Mouse (Mus musculus) E14TG2a.4 (cell line): ENCODE measurements around the gene Vmn1r217.
"Not testable (repeated sequence)": the region's sequence is repeated elsewhere in the genome, so short reads cannot be mapped to it uniquely, and the experiment has no call there.

Experiments
- H3K27me3 ChIP-seq: 2 replicates; pipeline ENCODE4 v1.6.1; 2014; ENCODE audit warnings: low read length, control low read depth; ENCODE audit not compliant: insufficient read depth
- H3K36me3 ChIP-seq: 2 replicates; pipeline ENCODE4 v1.6.1; 2014; ENCODE audit warnings: low read length, control low read depth; ENCODE audit not compliant: insufficient read depth
- H3K4me1 ChIP-seq: replicated peaks from 2 replicates; pipeline ENCODE4 v1.6.1; 2014; ENCODE audit warnings: low read depth, low read length, control low read depth
- H3K4me3 ChIP-seq: replicated peaks from 2 replicates; pipeline ENCODE4 v1.5.1; 2014; ENCODE audit warnings: mild to moderate bottlenecking, low read length
- H3K9me3 ChIP-seq: 2 replicates; pipeline ENCODE4 v1.6.1; 2014; ENCODE audit warnings: low read length, control low read depth
- CTCF ChIP-seq: conservative IDR thresholded peaks from 2 replicates; pipeline ENCODE4 v1.5.1; 2014; ENCODE audit warnings: low read length
- NANOG ChIP-seq: IDR thresholded peaks from 2 replicates; pipeline ENCODE4 v1.6.1; 2014; ENCODE audit warnings: borderline replicate concordance, low read length, mixed read lengths
- POU5F1 ChIP-seq: IDR thresholded peaks from 2 replicates; pipeline ENCODE4 v1.6.1; 2014; ENCODE audit warnings: low read length, borderline replicate concordance

Gene Vmn1r217

DNA sequence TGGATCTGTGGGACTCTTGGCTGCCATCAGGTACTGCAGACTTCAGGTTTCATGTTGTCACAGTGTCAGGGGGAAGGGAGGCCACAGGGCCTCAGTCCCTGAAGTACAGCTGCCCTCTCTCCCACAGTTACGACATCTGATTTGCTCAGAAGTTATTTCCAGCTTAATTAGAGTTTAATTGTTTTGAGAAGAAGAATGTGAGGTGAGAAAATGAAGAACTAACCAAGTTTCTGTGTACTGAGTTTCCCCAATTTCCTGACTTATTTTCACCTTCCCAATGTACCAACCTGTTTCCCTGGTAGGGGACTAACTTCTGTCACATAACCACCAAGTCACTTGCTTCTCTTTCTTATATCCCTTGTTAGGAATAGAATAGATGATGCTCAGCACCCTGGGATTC is at the start of gene Vmn1r217:
Vmn1r217 (minus strand) TSS at position 101 of the 400 bp plus-strand sequence.
- H3K4me1 ChIP-seq, H3K4me3 ChIP-seq, H3K27me3 ChIP-seq, H3K36me3 ChIP-seq, H3K9me3 ChIP-seq: not testable (repeated sequence)

DNA sequence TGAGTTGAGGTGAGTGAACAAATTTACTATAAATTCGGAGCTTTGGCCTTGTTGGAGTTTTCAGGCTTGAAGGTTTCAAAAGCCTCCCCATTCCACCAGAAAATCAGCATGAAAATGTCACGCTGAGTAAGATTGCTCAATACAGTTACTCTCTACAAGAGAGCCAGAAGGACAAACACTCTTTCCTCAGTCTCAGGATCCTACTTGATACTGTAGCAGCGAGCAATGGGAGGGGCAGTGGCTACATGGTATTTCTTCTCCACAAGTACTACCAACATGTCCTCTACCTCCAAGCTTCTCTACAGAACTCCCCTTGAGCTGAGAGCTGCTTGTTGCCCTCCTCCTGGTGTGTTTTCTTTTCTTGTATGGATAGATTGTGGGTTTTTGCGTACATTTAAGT is 48.4 kb upstream of the Vmn1r217 start:
- H3K27me3 ChIP-seq, H3K4me3 ChIP-seq, H3K4me1 ChIP-seq: not testable (repeated sequence)
- H3K9me3 ChIP-seq = peaks cover 35% of the 10 kb centered on the region
- peaks cover 13% of the 10 kb centered on the region for H3K36me3 ChIP-seq

DNA sequence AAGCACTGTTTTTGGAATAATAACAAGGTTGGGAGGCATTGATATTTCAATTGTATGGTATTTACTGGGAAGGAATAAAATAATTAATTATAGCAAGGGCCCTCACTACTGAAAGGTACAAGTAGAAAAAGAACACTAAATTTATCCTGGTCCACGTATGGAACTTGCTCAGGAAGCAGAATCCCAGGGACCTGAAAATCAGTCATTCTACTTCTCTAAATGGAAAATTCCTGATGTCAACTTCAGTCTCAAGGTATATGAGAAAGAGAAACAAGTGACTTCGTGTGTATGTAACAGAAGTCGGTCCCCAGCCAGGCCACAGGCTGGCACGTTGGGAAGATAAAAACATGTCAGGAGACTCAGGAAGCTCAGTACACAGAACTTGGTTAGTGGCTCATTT is 41.0 kb upstream of the Vmn1r217 start, which contains the start of gene Vmn1r219:
Vmn1r219 (plus strand) TSS at position 301 of the 400 bp plus-strand sequence.
- no peak within 1 kb of the TSS for H3K4me3 ChIP-seq
- TF ChIP-seq CTCF = no peak
- no peak for TF ChIP-seq POU5F1

DNA sequence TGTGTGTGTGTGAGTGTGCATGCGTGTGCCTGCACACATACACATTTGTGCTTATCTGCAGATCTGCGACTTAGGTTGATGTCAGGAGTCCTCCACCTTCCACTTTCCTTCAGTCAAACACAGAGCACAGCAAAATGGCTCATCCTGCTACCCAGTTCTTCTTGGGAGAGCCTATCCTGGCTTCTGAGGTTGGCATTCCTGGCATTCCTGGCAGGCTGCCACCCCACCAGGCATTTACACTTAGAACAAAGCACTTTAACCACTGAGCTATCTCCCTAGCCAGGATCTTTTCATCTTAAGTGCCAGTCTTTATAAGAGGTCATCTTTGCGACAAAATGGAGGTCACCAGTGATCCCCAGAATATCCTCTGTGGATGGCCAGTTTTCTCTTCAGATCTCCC is 39.8 kb upstream of the Vmn1r217 start:
- Histone ChIP-seq H3K36me3 (no peaks in the 10 kb centered on the region), H3K4me3 (no peak overlapping the region), H3K4me1 (peaks cover 3% of the 10 kb centered on the region; the same call in 1 of the 2 replicates), H3K27me3 (no peaks in the 10 kb centered on the region), H3K9me3 (no peaks in the 10 kb centered on the region)
- TF ChIP-seq POU5F1 (no peak), NANOG (0 out of 2 replicates have a peak, but pooled peaks have one; percentile 6)

More for the DNA sequence above, 41.0 kb upstream of the Vmn1r217 start, which contains the start of gene Vmn1r219:
- Histone ChIP-seq H3K36me3 (no peaks in the 10 kb centered on the region), H3K4me1 (peaks cover 3% of the 10 kb centered on the region; the same call in 1 of the 2 replicates), H3K9me3 (no peaks in the 10 kb centered on the region), H3K27me3 (no peaks in the 10 kb centered on the region)

DNA sequence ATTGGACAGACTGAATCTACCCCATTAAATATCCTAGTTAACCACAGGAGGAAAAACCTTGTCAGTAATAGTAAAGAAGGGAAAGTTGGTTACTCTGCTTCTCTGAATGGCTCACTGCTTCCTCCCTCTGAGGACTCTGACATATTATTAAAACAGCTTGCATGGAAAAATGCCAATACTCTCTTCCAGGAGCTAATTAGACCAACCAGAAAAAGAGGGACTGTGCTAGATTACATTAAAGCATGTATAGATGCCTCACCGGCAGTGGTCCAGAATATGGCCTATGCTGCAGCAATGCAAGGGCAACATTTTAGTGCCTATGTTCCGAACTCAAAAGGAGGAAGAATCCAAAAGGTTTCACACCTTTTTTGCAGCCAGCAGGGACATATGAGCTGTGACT is 20.9 kb upstream of the Vmn1r217 start:
- Histone ChIP-seq H3K4me3 (no peak overlapping the region), H3K4me1 (no peaks in the 10 kb centered on the region), H3K36me3 (no peaks in the 10 kb centered on the region), H3K27me3 (no peaks in the 10 kb centered on the region), H3K9me3 (peaks cover 11% of the 10 kb centered on the region; the same call in 1 of the 2 replicates)
- TF ChIP-seq CTCF (no peak), POU5F1 (no peak), NANOG (no peak)

DNA sequence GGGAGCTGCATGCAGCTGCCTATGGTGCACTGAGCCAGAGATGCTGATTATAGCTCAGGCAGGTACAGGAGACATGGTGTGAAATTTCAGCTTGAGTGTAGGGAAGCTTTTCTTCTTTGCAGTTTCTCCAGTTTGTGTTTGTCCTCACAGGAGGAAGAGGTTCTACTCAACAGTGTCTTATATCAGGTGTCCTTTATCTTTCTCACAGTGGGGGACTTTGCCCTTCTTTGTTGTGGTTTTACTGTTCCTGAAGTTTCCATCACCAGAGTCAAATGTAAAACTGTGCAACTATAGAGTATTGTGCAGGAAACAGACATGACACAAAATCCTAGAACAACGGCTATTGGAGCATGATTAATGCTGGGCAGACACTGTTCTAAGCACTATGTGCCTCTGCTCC is 15.5 kb upstream of the Vmn1r217 start:
- Histone ChIP-seq H3K4me3 (no peak overlapping the region), H3K9me3 (no peaks in the 10 kb centered on the region), H3K27me3 (no peaks in the 10 kb centered on the region), H3K36me3 (no peaks in the 10 kb centered on the region), H3K4me1 (no peaks in the 10 kb centered on the region)
- no peak for TF ChIP-seq CTCF
- TF ChIP-seq POU5F1 = no peak
- TF ChIP-seq NANOG = no peak

DNA sequence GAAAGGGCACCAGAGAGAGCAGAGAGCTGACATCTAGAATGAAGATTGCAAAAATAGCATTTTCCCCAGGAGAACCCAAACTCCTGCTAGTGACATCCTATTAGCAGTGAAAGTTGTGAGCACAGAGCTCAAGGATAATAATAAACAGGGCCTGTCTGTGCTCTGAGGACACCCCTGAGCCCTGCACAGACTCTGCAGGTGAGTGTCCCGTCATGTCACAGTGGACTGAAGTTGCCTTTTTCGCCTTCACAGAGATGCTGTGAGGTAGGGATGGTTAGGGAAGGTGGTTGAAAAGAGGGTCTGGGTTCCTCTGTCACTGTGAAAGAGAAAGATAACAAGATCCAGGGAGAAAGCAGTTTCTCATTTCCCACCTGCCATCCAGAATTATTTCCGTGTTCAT is 15.1 kb upstream of the Vmn1r217 start, which contains the start of gene Vmn1r218:
Vmn1r218 (plus strand) TSS at position 57 of the 400 bp plus-strand sequence.
- no peak for TF ChIP-seq NANOG
- TF ChIP-seq CTCF = no peak
- no peak for TF ChIP-seq POU5F1
- Histone ChIP-seq H3K9me3 (no peaks in the 10 kb centered on the region), H3K4me3 (no peak within 1 kb of the TSS), H3K36me3 (no peaks in the 10 kb centered on the region), H3K4me1 (no peaks in the 10 kb centered on the region), H3K27me3 (no peaks in the 10 kb centered on the region)

DNA sequence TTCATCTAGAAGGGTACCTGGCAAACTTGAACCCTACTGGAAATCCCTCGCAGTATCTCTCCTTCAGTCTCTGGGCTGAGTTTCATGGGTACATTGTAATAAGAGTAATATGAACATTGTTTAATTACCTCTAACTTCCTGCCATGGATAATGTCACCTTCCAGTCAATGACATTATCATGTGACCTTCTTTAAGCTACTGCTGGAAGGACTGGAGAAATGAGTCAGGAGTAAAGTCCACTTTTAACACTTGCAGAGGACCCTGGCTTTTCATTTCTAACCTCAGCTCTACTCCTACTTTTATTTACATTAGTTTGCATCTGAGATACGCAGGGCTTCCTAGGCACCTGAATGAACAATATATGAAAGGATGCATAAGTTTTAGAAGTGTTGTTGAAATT is 2.6 kb upstream of the Vmn1r217 start:
- no peaks in the 10 kb centered on the region for H3K36me3 ChIP-seq
- no peak overlapping the region for H3K4me3 ChIP-seq
- no peaks in the 10 kb centered on the region for H3K4me1 ChIP-seq
- no peak for TF ChIP-seq POU5F1
- no peak for TF ChIP-seq CTCF
- TF ChIP-seq NANOG = no peak
- H3K27me3 ChIP-seq = no peaks in the 10 kb centered on the region
- H3K9me3 ChIP-seq = no peaks in the 10 kb centered on the region

DNA sequence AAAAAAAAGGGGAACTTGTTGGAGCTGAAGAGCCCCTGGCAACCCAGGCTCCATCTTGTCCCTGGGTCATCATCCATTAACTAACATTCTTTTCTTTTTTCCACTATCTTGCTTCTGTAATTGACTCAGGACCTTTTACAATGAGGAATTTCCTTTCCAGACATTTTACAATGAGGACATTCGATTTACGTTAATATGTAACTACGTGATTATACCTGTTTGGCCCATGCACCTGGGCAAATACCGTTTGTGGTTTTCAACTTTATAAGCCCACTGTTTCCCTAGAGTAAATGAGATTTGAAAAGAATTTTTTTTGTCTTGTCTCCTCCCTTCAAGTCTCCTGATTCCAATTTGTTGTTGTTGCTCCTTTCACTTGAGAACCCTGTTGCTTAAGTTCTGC is 23.6 kb downstream of the Vmn1r217 start:
- H3K9me3 ChIP-seq = no peaks in the 10 kb centered on the region
- TF ChIP-seq POU5F1 (no peak), CTCF (no peak), NANOG (no peak)
- no peaks in the 10 kb centered on the region for H3K36me3 ChIP-seq
- H3K4me1 ChIP-seq = no peaks in the 10 kb centered on the region
- no peak overlapping the region for H3K4me3 ChIP-seq
- no peaks in the 10 kb centered on the region for H3K27me3 ChIP-seq
